Mouse (Mus musculus): ENCODE measurements around the gene Olfr776. TPM values are rescaled to one million over a fixed set of nuclear protein-coding genes. Genes with fewer than 3 reads are reported as not detected.
"Not testable (repeated sequence)": the region's sequence is repeated elsewhere in the genome, so short reads cannot be mapped to it uniquely, and the experiment has no call there.

The Olfr776 gene
- not detected in 2 replicates for polyA plus RNA-seq (2015; fragmentation: Nextera tagmentation; extraction: Ambion mirVana)

DNA sequence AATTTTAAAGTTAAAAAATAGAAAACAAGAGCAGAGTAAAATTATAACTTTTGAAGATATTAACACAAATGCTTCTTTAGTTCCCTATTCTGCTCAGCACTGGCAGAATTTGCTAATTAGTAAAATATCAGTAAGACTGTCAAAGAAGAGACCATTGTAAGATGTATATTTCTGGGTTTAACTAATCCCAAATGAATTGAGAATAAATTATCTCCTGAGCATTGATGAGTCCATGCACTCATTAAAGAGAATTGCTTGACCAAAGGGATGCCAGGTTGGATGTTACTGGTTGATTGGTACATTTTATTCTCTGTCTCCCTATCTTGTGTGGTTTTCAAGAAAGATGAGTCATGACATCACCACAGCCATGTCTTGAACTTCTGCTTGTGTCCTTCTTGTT, at the start of gene Olfr776:
Gene Olfr776 (plus strand): TSS at position 301 of the 400 bp plus-strand sequence.
- H3K36me3 ChIP-seq, result no peaks in the 10 kb centered on the region
- H3K4me1 ChIP-seq, result no peaks in the 10 kb centered on the region
- no peaks in the 10 kb centered on the region for H3K9me3 ChIP-seq
- no peak within 1 kb of the TSS for H3K4me3 ChIP-seq
- H3K9ac ChIP-seq, result no peak within 1 kb of the TSS
- H3K27me3 ChIP-seq, result no peaks in the 10 kb centered on the region
- ATAC-seq (ENCODE audit: insufficient number of reproducible peaks, low FRiP score, low TSS enrichment, low read depth), result no peak
- no peak within 1 kb of the TSS for H3K27ac ChIP-seq
- H3K4me2 ChIP-seq, result no peak within 1 kb of the TSS

DNA sequence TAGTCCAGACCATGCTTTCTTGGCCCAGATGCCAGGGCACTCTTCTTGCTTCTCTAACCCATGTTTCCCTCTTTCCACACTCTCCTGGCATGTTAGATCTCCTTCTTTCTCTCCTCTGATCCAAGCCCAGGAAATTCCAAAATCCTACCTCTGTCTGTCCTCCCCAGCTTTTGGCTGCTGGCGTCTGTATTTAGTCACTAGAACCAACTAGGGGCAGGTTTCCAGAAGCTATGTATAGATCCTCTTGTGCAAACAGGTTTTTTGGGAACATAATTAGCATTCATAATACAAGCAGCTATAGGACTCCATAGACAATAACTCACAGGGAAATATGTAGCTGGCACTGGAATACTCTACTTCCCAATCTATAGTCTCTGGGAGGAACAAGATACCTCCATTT, 28.2 kb upstream of the Olfr776 start:
- Histone ChIP-seq H3K4me3 (no peak overlapping the region), H3K9ac (no peak overlapping the region), H3K27me3 (no peaks in the 10 kb centered on the region), H3K27ac (no peak overlapping the region), H3K36me3 (no peaks in the 10 kb centered on the region), H3K4me1 (no peaks in the 10 kb centered on the region), H3K4me2 (no peak overlapping the region), H3K9me3 (no peaks in the 10 kb centered on the region)
- 76% methylated on average over 1 of the region's 1 CpGs for WGBS
- no peak for ATAC-seq (ENCODE audit: insufficient number of reproducible peaks, low FRiP score, low TSS enrichment, low read depth)

GRCm38 (mm10) chr10:129235904-129236303, 23.0 kb upstream of the Olfr776 start, which contains the start of gene Olfr774:
TSS of gene Olfr774 (plus strand) at chr10:129236204.
- no peaks in the 10 kb centered on the region for H3K36me3 ChIP-seq
- H3K9me3 ChIP-seq, result no peaks in the 10 kb centered on the region
- no peak for ATAC-seq (ENCODE audit: insufficient number of reproducible peaks, low FRiP score, low TSS enrichment, low read depth)
- H3K27me3 ChIP-seq, result no peaks in the 10 kb centered on the region
- H3K4me3 ChIP-seq, result no peak within 1 kb of the TSS
- 71% methylated on average over 2 of the region's 2 CpGs for WGBS
- H3K9ac ChIP-seq, result no peak within 1 kb of the TSS
- H3K27ac ChIP-seq, result no peak within 1 kb of the TSS
- H3K4me2 ChIP-seq, result no peak within 1 kb of the TSS
- H3K4me1 ChIP-seq, result no peaks in the 10 kb centered on the region

- no peaks in the 10 kb centered on the region for H3K4me1 ChIP-seq
- no peak within 1 kb of the TSS for H3K27ac ChIP-seq
- no peaks in the 10 kb centered on the region for H3K36me3 ChIP-seq
- WGBS, result 68% methylated on average over 3 of the region's 3 CpGs
- no peaks in the 10 kb centered on the region for H3K9me3 ChIP-seq
- no peak for ATAC-seq (ENCODE audit: insufficient number of reproducible peaks, low FRiP score, low TSS enrichment, low read depth)
- H3K4me2 ChIP-seq, result no peak within 1 kb of the TSS
- H3K4me3 ChIP-seq, result no peak within 1 kb of the TSS
- no peaks in the 10 kb centered on the region for H3K27me3 ChIP-seq
- no peak within 1 kb of the TSS for H3K9ac ChIP-seq
Observed at GRCm38 (mm10) chr10:129248112-129248511, 10.8 kb upstream of the Olfr776 start, which contains the start of gene Olfr775. TSS of gene Olfr775 (plus strand) at chr10:129248412.

GRCm38 (mm10) chr10:129271081-129271535, 12.2 kb downstream of the Olfr776 start, which contains the start of gene Olfr777:
TSS of gene Olfr777 (minus strand) at chr10:129271485.
- H3K4me2 ChIP-seq, result no peak within 1 kb of the TSS
- no peaks in the 10 kb centered on the region for H3K36me3 ChIP-seq
- no peak within 1 kb of the TSS for H3K9ac ChIP-seq
- H3K4me1 ChIP-seq, result no peaks in the 10 kb centered on the region
- no peak for ATAC-seq (ENCODE audit: insufficient number of reproducible peaks, low FRiP score, low TSS enrichment, low read depth)
- H3K4me3 ChIP-seq, result no peak within 1 kb of the TSS
- H3K27ac ChIP-seq, result no peak within 1 kb of the TSS
- 93% methylated on average over 2 of the region's 2 CpGs for WGBS
- H3K27me3 ChIP-seq, result no peaks in the 10 kb centered on the region
- no peaks in the 10 kb centered on the region for H3K9me3 ChIP-seq

DNA sequence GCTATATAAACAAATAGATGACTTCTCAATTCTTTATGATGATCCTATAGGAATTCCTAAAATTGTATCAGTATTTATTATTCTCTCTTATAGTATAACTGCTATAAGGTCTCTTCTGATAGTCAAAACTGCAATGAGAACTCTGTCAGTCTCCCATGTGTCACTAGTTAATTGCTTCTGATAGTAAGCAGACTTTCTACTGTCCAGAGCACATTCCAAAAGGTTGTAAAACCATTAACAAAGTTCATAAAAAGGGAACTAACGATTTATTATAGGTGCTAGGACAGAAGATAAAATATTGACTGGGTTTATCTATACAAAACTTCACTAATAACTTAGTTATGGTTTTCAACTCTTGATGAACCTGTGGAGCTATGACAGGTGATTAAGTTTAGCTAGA, 54.0 kb downstream of the Olfr776 start:
- not testable (repeated sequence) for H3K9me3 ChIP-seq; H3K4me1 ChIP-seq; H3K9ac ChIP-seq; H3K4me3 ChIP-seq; H3K27ac ChIP-seq; H3K4me2 ChIP-seq; ATAC-seq (ENCODE audit: insufficient number of reproducible peaks, low FRiP score, low TSS enrichment, low read depth); H3K36me3 ChIP-seq; H3K27me3 ChIP-seq
- 30% methylated on average over 1 of the region's 1 CpGs for WGBS

GRCm38 (mm10) chr10:129313521-129313920, 54.6 kb downstream of the Olfr776 start:
- not testable (repeated sequence) for H3K27ac ChIP-seq; H3K4me1 ChIP-seq; H3K9ac ChIP-seq; H3K4me3 ChIP-seq; H3K4me2 ChIP-seq; H3K27me3 ChIP-seq; ATAC-seq (ENCODE audit: insufficient number of reproducible peaks, low FRiP score, low TSS enrichment, low read depth); H3K9me3 ChIP-seq; H3K36me3 ChIP-seq
- WGBS, result 86% methylated on average over 1 of the region's 1 CpGs

Other genes starting within 250 kb of the Olfr776 start
- not detected in 2 replicates for gene Olfr763, start 248.3 kb upstream of the Olfr776 start, polyA plus RNA-seq (2015; fragmentation: Nextera tagmentation; extraction: Ambion mirVana)
- gene Olfr764-ps1, start 219.2 kb upstream of the Olfr776 start, polyA plus RNA-seq (2015; fragmentation: Nextera tagmentation; extraction: Ambion mirVana), result not detected in 2 replicates
- not detected in 2 replicates for gene Olfr765, start 209.1 kb upstream of the Olfr776 start, polyA plus RNA-seq (2015; fragmentation: Nextera tagmentation; extraction: Ambion mirVana)
- not detected in 2 replicates for gene Olfr766-ps1, start 190.2 kb upstream of the Olfr776 start, polyA plus RNA-seq (2015; fragmentation: Nextera tagmentation; extraction: Ambion mirVana)
- gene Olfr767, start 176.2 kb upstream of the Olfr776 start, polyA plus RNA-seq (2015; fragmentation: Nextera tagmentation; extraction: Ambion mirVana), result not detected in 2 replicates
- not detected in 2 replicates for gene Olfr768, start 159.8 kb upstream of the Olfr776 start, polyA plus RNA-seq (2015; fragmentation: Nextera tagmentation; extraction: Ambion mirVana)
- not detected in 2 replicates for gene Olfr769, start 141.3 kb upstream of the Olfr776 start, polyA plus RNA-seq (2015; fragmentation: Nextera tagmentation; extraction: Ambion mirVana)
- gene Olfr770, start 120.1 kb upstream of the Olfr776 start, polyA plus RNA-seq (2015; fragmentation: Nextera tagmentation; extraction: Ambion mirVana), result not detected in 2 replicates
- gene Olfr771, start 94.4 kb upstream of the Olfr776 start, polyA plus RNA-seq (2015; fragmentation: Nextera tagmentation; extraction: Ambion mirVana), result not detected in 2 replicates
- gene Olfr772, start 81.2 kb upstream of the Olfr776 start, polyA plus RNA-seq (2015; fragmentation: Nextera tagmentation; extraction: Ambion mirVana), result not detected in 2 replicates
- not detected in 2 replicates for gene Olfr773, start 71.7 kb upstream of the Olfr776 start, polyA plus RNA-seq (2015; fragmentation: Nextera tagmentation; extraction: Ambion mirVana)
- not detected in 2 replicates for gene Olfr774, start 22.9 kb upstream of the Olfr776 start, polyA plus RNA-seq (2015; fragmentation: Nextera tagmentation; extraction: Ambion mirVana)
- gene Olfr775, start 10.7 kb upstream of the Olfr776 start, polyA plus RNA-seq (2015; fragmentation: Nextera tagmentation; extraction: Ambion mirVana), result not detected in 2 replicates
- not detected in 2 replicates for gene Olfr777, start 12.4 kb downstream of the Olfr776 start, polyA plus RNA-seq (2015; fragmentation: Nextera tagmentation; extraction: Ambion mirVana)
- not detected in 2 replicates for gene Olfr780, start 59.0 kb downstream of the Olfr776 start, polyA plus RNA-seq (2015; fragmentation: Nextera tagmentation; extraction: Ambion mirVana)
- gene Olfr781, start 69.7 kb downstream of the Olfr776 start, polyA plus RNA-seq (2015; fragmentation: Nextera tagmentation; extraction: Ambion mirVana), result not detected in 2 replicates
- not detected in 2 replicates for gene Olfr782, start 89.7 kb downstream of the Olfr776 start, polyA plus RNA-seq (2015; fragmentation: Nextera tagmentation; extraction: Ambion mirVana)
- gene Olfr784, start 125.0 kb downstream of the Olfr776 start, polyA plus RNA-seq (2015; fragmentation: Nextera tagmentation; extraction: Ambion mirVana), result 0.08 TPM in 1 of 2 replicates, not detected in the other
- gene Olfr785, start 146.3 kb downstream of the Olfr776 start, polyA plus RNA-seq (2015; fragmentation: Nextera tagmentation; extraction: Ambion mirVana), result not detected in 2 replicates
- gene Olfr786, start 168.2 kb downstream of the Olfr776 start, polyA plus RNA-seq (2015; fragmentation: Nextera tagmentation; extraction: Ambion mirVana), result not detected in 2 replicates
- not detected in 2 replicates for gene Olfr787, start 202.7 kb downstream of the Olfr776 start, polyA plus RNA-seq (2015; fragmentation: Nextera tagmentation; extraction: Ambion mirVana)
- gene Olfr788, start 211.9 kb downstream of the Olfr776 start, polyA plus RNA-seq (2015; fragmentation: Nextera tagmentation; extraction: Ambion mirVana), result not detected in 2 replicates
- not detected in 2 replicates for gene Olfr789, start 225.6 kb downstream of the Olfr776 start, polyA plus RNA-seq (2015; fragmentation: Nextera tagmentation; extraction: Ambion mirVana)
- gene Olfr790, start 239.4 kb downstream of the Olfr776 start, polyA plus RNA-seq (2015; fragmentation: Nextera tagmentation; extraction: Ambion mirVana), result not detected in 2 replicates